Mouse (Mus musculus) erythroid progenitor cell, adult 5-6 weeks (primary cell): Measurements from ENCODE around the gene Tmem63c. TPM values are rescaled to one million over a fixed set of nuclear protein-coding genes. Genes with fewer than 3 reads are reported as not detected.

ENCODE experiments used
- ATAC-seq: replicated peaks from 2 replicates; pipeline ENCODE4 v1.8.0; 2016; ENCODE audit warnings: moderate number of reproducible peaks, mild to moderate bottlenecking, moderate TSS enrichment, inconsistent platforms; ENCODE audit not compliant: poor library complexity, low FRiP score, severe bottlenecking
- total RNA-seq, 2 experiments: library from RNA; stranded (forward) in 1 of 2; stranded (reverse) in 1 of 2; fragments of 150-400 nt in 1 of 2; fragments of 186-747, 209-891 nt in 1 of 2; gene quantifications; 2 replicates each; pipeline versions ENCODE4 v1.2.3 to v1.2.4; 2015 to 2017; ENCODE audit warnings: low replicate concordance in 2 of 2

The Tmem63c gene
- not detected in 2 replicates for total RNA-seq (2015; ENCODE audit: low replicate concordance)
- 0.53 TPM in 1 of 2 replicates, not detected in the other for total RNA-seq (2017; ENCODE audit: low replicate concordance)

GRCm38 (mm10) chr12:87021040-87021439 lies at the start of gene Tmem63c:
Tmem63c (plus strand) TSS chr12:87021340.
- no peak for ATAC-seq

GRCm38 (mm10) chr12:86973216-86973615 lies 47.9 kb upstream of the Tmem63c start:
- no peak for ATAC-seq

- ATAC-seq, result no peak
These were observed 47.4 kb upstream of the Tmem63c start for GRCm38 (mm10) chr12:86973706-86974105.

- peak; percentile 50; the same call in 1 of the 2 replicates for ATAC-seq
These were observed 46.5 kb upstream of the Tmem63c start for GRCm38 (mm10) chr12:86974387-86975288.

GRCm38 (mm10) chr12:86975761-86976160 lies 45.4 kb upstream of the Tmem63c start:
- ATAC-seq, result no peak

GRCm38 (mm10) chr12:86976511-86977168 lies 44.5 kb upstream of the Tmem63c start:
- no peak for ATAC-seq

- no peak for ATAC-seq
These were observed 43.3 kb upstream of the Tmem63c start for GRCm38 (mm10) chr12:86977833-86978232.

- ATAC-seq, result no peak
These were observed 40.0 kb upstream of the Tmem63c start for GRCm38 (mm10) chr12:86981180-86981579.

- ATAC-seq, result no peak
These were observed 37.5 kb upstream of the Tmem63c start for GRCm38 (mm10) chr12:86983470-86984193.

GRCm38 (mm10) chr12:86984194-86984555 lies 37.0 kb upstream of the Tmem63c start:
- ATAC-seq, result no peak

GRCm38 (mm10) chr12:86986562-86986961 lies 34.6 kb upstream of the Tmem63c start:
- no peak for ATAC-seq

- ATAC-seq, result no peak
These were observed 32.9 kb upstream of the Tmem63c start for GRCm38 (mm10) chr12:86988227-86988626.

- ATAC-seq, result no peak
These were observed 31.8 kb upstream of the Tmem63c start for GRCm38 (mm10) chr12:86989378-86989777.

GRCm38 (mm10) chr12:86989890-86990754 lies 31.0 kb upstream of the Tmem63c start, which contains the start of gene Zdhhc22:
Zdhhc22 (minus strand) TSS chr12:86990430.
- ATAC-seq, result no peak

- no peak for ATAC-seq
These were observed 30.4 kb upstream of the Tmem63c start for GRCm38 (mm10) chr12:86990755-86991110.

GRCm38 (mm10) chr12:86994166-86994565 lies 27.0 kb upstream of the Tmem63c start:
- ATAC-seq, result no peak

GRCm38 (mm10) chr12:86994776-86995175 lies 26.4 kb upstream of the Tmem63c start:
- ATAC-seq, result no peak

GRCm38 (mm10) chr12:86995931-86996330 lies 25.2 kb upstream of the Tmem63c start:
- no peak for ATAC-seq

GRCm38 (mm10) chr12:86998699-86999098 lies 22.4 kb upstream of the Tmem63c start:
- ATAC-seq, result no peak
